Mouse (Mus musculus) heart, embryonic 12.5 days (tissue): ENCODE results near the gene Olfr1441. TPM values are rescaled to one million over a fixed set of nuclear protein-coding genes. Genes with fewer than 3 reads are reported as not detected.

Source experiments
- ATAC-seq: fragments of 200-750 bp; cut with Nextera tagmentation; 2 replicates; pipeline ENCODE4 v1.8.0; 2017; ENCODE audit warnings: moderate TSS enrichment, moderate library complexity; ENCODE audit not compliant: insufficient number of reproducible peaks, low FRiP score
- H3K27ac ChIP-seq: fragments of 300-500 bp; sonication (generic); 2 replicates; pipeline ENCODE4 v1.5.1; 2016; ENCODE audit warnings: mild to moderate bottlenecking, moderate library complexity; ENCODE audit not compliant: poor library complexity, severe bottlenecking
- H3K27me3 ChIP-seq: fragments of 300-500 bp; sonication (generic); replicated peaks from 2 replicates; pipeline ENCODE4 v1.6.1; 2016; ENCODE audit warnings: mild to moderate bottlenecking, moderate library complexity
- H3K36me3 ChIP-seq: fragments of 300-500 bp; sonication (generic); 2 replicates; pipeline ENCODE4 v1.6.1; 2016; ENCODE audit warnings: mild to moderate bottlenecking, moderate library complexity
- H3K4me1 ChIP-seq: fragments of 300-500 bp; sonication (generic); replicated peaks from 2 replicates; pipeline ENCODE4 v1.6.1; 2016; ENCODE audit warnings: mild to moderate bottlenecking
- H3K4me2 ChIP-seq: fragments of 300-500 bp; sonication (generic); 2 replicates; pipeline ENCODE4 v1.6.1; 2016; ENCODE audit warnings: mild to moderate bottlenecking, moderate library complexity
- H3K4me3 ChIP-seq: fragments of 300-500 bp; sonication (generic); 2 replicates; pipeline ENCODE4 v1.5.1; 2016; ENCODE audit warnings: mild to moderate bottlenecking
- H3K9ac ChIP-seq: fragments of 300-500 bp; sonication (generic); 2 replicates; pipeline ENCODE4 v1.6.1; 2016; ENCODE audit warnings: mild to moderate bottlenecking, moderate library complexity
- H3K9me3 ChIP-seq: fragments of 300-500 bp; sonication (generic); replicated peaks from 2 replicates; pipeline ENCODE4 v1.6.1; 2016; ENCODE audit warnings: mild to moderate bottlenecking, moderate library complexity
- WGBS: fragments of 180-500 bp; shearing (Covaris S2); methylation state at CpG from one replicate; pipeline ENCODE4 v1.1.7; 2016; 5-methylcytosine and 5-hydroxymethylcytosine counted together
- polyA plus RNA-seq: library from polyadenylated mRNA; unstranded; fragments of >200 nt; fragmentation: Nextera tagmentation; extraction: Ambion mirVana; gene quantifications from 2 replicates; pipeline ENCODE4 v1.2.1, GENCODE M21; 2016

The Olfr1441 gene
- polyA plus RNA-seq, 1 experiment from 2014 or later = not detected

- H3K9ac ChIP-seq = no peak overlapping the region
- H3K4me3 ChIP-seq = no peak overlapping the region
- H3K4me1 ChIP-seq = peaks cover 9% of the 10 kb centered on the region
- no peaks in the 10 kb centered on the region for H3K36me3 ChIP-seq
- H3K27ac ChIP-seq = no peak overlapping the region
- no peak overlapping the region for H3K4me2 ChIP-seq
- H3K27me3 ChIP-seq = no peaks in the 10 kb centered on the region
- H3K9me3 ChIP-seq = no peaks in the 10 kb centered on the region
- no peak for ATAC-seq
- WGBS = 70% methylated on average over 5 of the region's 5 CpGs
These were observed 46.9 kb downstream of the Olfr1441 start for GRCm38 (mm10) chr19:12464127-12464526.

GRCm38 (mm10) chr19:12464674-12465073 lies 47.4 kb downstream of the Olfr1441 start:
- no peak for ATAC-seq
- no peaks in the 10 kb centered on the region for H3K9me3 ChIP-seq
- no peaks in the 10 kb centered on the region for H3K36me3 ChIP-seq
- H3K9ac ChIP-seq = no peak overlapping the region
- no peaks in the 10 kb centered on the region for H3K27me3 ChIP-seq
- no peak overlapping the region for H3K4me3 ChIP-seq
- H3K4me2 ChIP-seq = no peak overlapping the region
- 65% methylated on average over 4 of the region's 4 CpGs for WGBS
- no peak overlapping the region for H3K27ac ChIP-seq
- H3K4me1 ChIP-seq = peaks cover 9% of the 10 kb centered on the region

- Histone ChIP-seq H3K27me3 (no peaks in the 10 kb centered on the region), H3K4me1 (peaks cover 9% of the 10 kb centered on the region), H3K9ac (no peak overlapping the region), H3K36me3 (no peaks in the 10 kb centered on the region), H3K9me3 (no peaks in the 10 kb centered on the region), H3K4me3 (no peak overlapping the region), H3K27ac (no peak overlapping the region), H3K4me2 (no peak overlapping the region)
- 86% methylated on average over 10 of the region's 10 CpGs for WGBS
- no peak for ATAC-seq
These were observed 48.4 kb downstream of the Olfr1441 start for GRCm38 (mm10) chr19:12465530-12466144.

DNA sequence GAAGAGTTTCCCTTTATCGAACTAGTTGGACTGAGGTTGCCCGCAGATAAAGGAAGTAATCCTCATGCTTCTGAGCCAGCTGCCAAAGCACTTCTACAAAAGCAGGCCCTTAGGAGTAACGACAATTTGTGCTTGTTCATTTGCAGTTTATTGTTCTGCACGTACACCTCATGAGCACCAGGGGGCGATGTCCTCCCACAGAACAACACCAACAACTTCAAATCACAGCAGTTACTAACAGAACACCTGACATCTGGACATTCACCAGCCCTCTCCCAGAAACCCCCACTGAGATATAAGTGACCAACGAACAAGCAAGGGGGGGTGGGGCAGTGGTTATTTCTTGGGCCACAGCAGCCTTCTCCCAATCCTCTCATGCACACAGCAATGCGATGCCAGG lies 49.0 kb downstream of the Olfr1441 start:
- ATAC-seq = no peak

GRCm38 (mm10) chr19:12467436-12467835 lies 50.2 kb downstream of the Olfr1441 start:
- Histone ChIP-seq H3K36me3 (no peaks in the 10 kb centered on the region), H3K9me3 (no peaks in the 10 kb centered on the region), H3K4me2 (no peak overlapping the region), H3K4me1 (peaks cover 9% of the 10 kb centered on the region), H3K27me3 (no peaks in the 10 kb centered on the region), H3K27ac (no peak overlapping the region), H3K9ac (no peak overlapping the region), H3K4me3 (no peak overlapping the region)
- 74% methylated on average over 5 of the region's 5 CpGs for WGBS
- ATAC-seq = no peak

More for the DNA sequence above, 49.0 kb downstream of the Olfr1441 start:
- Histone ChIP-seq H3K36me3 (no peaks in the 10 kb centered on the region), H3K9ac (no peak overlapping the region), H3K27me3 (no peaks in the 10 kb centered on the region), H3K27ac (no peak overlapping the region), H3K4me1 (peaks cover 9% of the 10 kb centered on the region), H3K4me3 (no peak overlapping the region), H3K9me3 (no peaks in the 10 kb centered on the region), H3K4me2 (no peak overlapping the region)
- 26% methylated on average over 7 of the region's 7 CpGs for WGBS

DNA sequence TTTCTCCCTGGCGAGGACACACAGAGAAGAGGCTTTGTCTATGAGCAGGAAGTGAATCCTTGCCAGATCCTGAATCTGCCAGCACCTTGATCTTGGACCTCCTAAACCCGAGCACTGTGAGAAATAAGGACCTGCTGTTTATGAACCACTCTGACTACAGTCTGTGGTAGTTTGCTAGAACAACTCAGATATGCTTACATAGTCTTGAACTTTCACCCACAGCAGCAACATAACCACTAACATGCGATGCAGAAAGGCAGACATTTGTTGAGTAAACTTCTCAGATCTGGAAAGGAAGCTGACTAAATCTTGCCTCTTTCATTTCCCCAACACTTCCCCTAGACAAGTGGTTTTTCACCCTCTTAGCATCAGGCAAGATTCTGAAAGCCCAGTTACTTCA lies 54.6 kb downstream of the Olfr1441 start:
- no peaks in the 10 kb centered on the region for H3K36me3 ChIP-seq
- peaks cover 8% of the 10 kb centered on the region; the same call in 1 of the 2 replicates for H3K4me1 ChIP-seq
- H3K4me2 ChIP-seq = no peak overlapping the region
- H3K9ac ChIP-seq = no peak overlapping the region
- no peaks in the 10 kb centered on the region for H3K9me3 ChIP-seq
- no peak overlapping the region for H3K27ac ChIP-seq
- WGBS = 49% methylated on average over 3 of the region's 3 CpGs
- no peak for ATAC-seq
- no peaks in the 10 kb centered on the region for H3K27me3 ChIP-seq
- H3K4me3 ChIP-seq = no peak overlapping the region

- 72% methylated on average over 5 of the region's 5 CpGs for WGBS
- no peak for ATAC-seq
- H3K9me3 ChIP-seq = no peaks in the 10 kb centered on the region
- no peaks in the 10 kb centered on the region for H3K27me3 ChIP-seq
- no peak overlapping the region for H3K4me2 ChIP-seq
- no peaks in the 10 kb centered on the region for H3K36me3 ChIP-seq
- no peak overlapping the region for H3K27ac ChIP-seq
- no peak overlapping the region for H3K9ac ChIP-seq
- H3K4me3 ChIP-seq = no peak overlapping the region
- peaks cover 9% of the 10 kb centered on the region; the same call in 1 of the 2 replicates for H3K4me1 ChIP-seq
These were observed 55.2 kb downstream of the Olfr1441 start for GRCm38 (mm10) chr19:12472381-12472976.

Other genes with a start within 250 kb of the Olfr1441 start
- not detected in 2 replicates for gene Olfr1555-ps1, start 247.3 kb upstream of the Olfr1441 start, polyA plus RNA-seq
- gene Olfr1431, start 216.8 kb upstream of the Olfr1441 start, polyA plus RNA-seq = not detected in 2 replicates
- gene Olfr1432, start 184.8 kb upstream of the Olfr1441 start, polyA plus RNA-seq = not detected in 2 replicates
- not detected in 2 replicates for gene Olfr262, start 175.8 kb upstream of the Olfr1441 start, polyA plus RNA-seq
- not detected in 2 replicates for gene Olfr235, start 156.4 kb upstream of the Olfr1441 start, polyA plus RNA-seq
- not detected in 2 replicates for gene Olfr1434, start 137.6 kb upstream of the Olfr1441 start, polyA plus RNA-seq
- not detected in 2 replicates for gene Olfr1436, start 118.3 kb upstream of the Olfr1441 start, polyA plus RNA-seq
- not detected in 2 replicates for gene Olfr1437, start 92.3 kb upstream of the Olfr1441 start, polyA plus RNA-seq
- gene Olfr1438-ps1, start 81.5 kb upstream of the Olfr1441 start, polyA plus RNA-seq = not detected in 2 replicates
- gene Olfr1440, start 30.2 kb upstream of the Olfr1441 start, polyA plus RNA-seq = not detected in 2 replicates
- not detected in 2 replicates for gene Pfpl, start 10.5 kb downstream of the Olfr1441 start, polyA plus RNA-seq
- gene Mpeg1, start 43.3 kb downstream of the Olfr1441 start, polyA plus RNA-seq = 0.06 and 0.18 TPM in 2 replicates
- gene Dtx4, start 84.0 kb downstream of the Olfr1441 start, polyA plus RNA-seq = 1.4 and 1.7 TPM in 2 replicates
- 21.0 and 21.8 TPM in 2 replicates for gene Fam111a, start 128.3 kb downstream of the Olfr1441 start, polyA plus RNA-seq
- 0.08 and 0.15 TPM in 2 replicates for gene Gm4952, start 182.5 kb downstream of the Olfr1441 start, polyA plus RNA-seq
- not detected in 2 replicates for gene Glyat, start 215.9 kb downstream of the Olfr1441 start, polyA plus RNA-seq